Mouse (Mus musculus) liver, adult 2 months (tissue): ENCODE measurements at regions not wholly inside any gene's neighbourhood (a gene's known extent, or its start where the extent isn't known, plus 50 kb on each side); places are given as distances from the start of the nearest gene placed in this dataset.

Experiments used
- DNase-seq: peaks from one replicate; pipeline ENCODE4 v3.0.0-alpha.2; 2011; ENCODE audit warnings: low read depth, low spot score; ENCODE audit errors: extremely low read depth
- H3K27ac ChIP-seq: fragments of 200-500 bp; replicated peaks from 2 replicates; pipeline ENCODE4 v1.5.1; 2012; ENCODE audit warnings: low read depth, mild to moderate bottlenecking, control low read depth, inconsistent platforms, low read length; ENCODE audit not compliant: insufficient read depth
- H3K27me3 ChIP-seq: fragments of 200-500 bp; 2 replicates; pipeline ENCODE4 v1.6.1; 2012; ENCODE audit warnings: mild to moderate bottlenecking, moderate library complexity, low read length, inconsistent platforms; ENCODE audit not compliant: control insufficient read depth, insufficient read depth
- H3K36me3 ChIP-seq: fragments of 200-500 bp; 2 replicates; pipeline ENCODE4 v1.6.1; 2012; ENCODE audit warnings: low read length, inconsistent platforms; ENCODE audit not compliant: control insufficient read depth, insufficient read depth
- H3K4me1 ChIP-seq: fragments of 200-500 bp; 2 replicates; pipeline ENCODE4 v1.6.1; 2011; ENCODE audit warnings: low read length; ENCODE audit not compliant: control insufficient read depth, insufficient read depth
- H3K4me3 ChIP-seq: fragments of 200-500 bp; 2 replicates; pipeline ENCODE4 v1.5.1; 2011; ENCODE audit warnings: low read depth, mild to moderate bottlenecking, control low read depth, low read length, moderate library complexity; ENCODE audit not compliant: insufficient read depth
- H3K79me2 ChIP-seq: fragments of 200-500 bp; 2 replicates; pipeline ENCODE4 v1.6.1; 2012; ENCODE audit warnings: inconsistent platforms, mild to moderate bottlenecking, low read length, moderate library complexity; ENCODE audit not compliant: control insufficient read depth, insufficient read depth
- H3K9ac ChIP-seq: fragments of 200-500 bp; 2 replicates; pipeline ENCODE4 v1.6.1; 2012; ENCODE audit warnings: low read depth, mild to moderate bottlenecking, control low read depth, inconsistent platforms, low read length
- CTCF ChIP-seq: fragments of 200-500 bp; IDR thresholded peaks from 2 replicates; pipeline ENCODE4 v1.5.1; 2011; ENCODE audit warnings: low read depth, low read length, control low read depth
- POLR2A ChIP-seq: fragments of 200-500 bp; IDR thresholded peaks from 2 replicates; pipeline ENCODE4 v1.6.1; 2011; ENCODE audit warnings: low read length, control low read depth; ENCODE audit not compliant: insufficient read depth; ENCODE audit errors: extremely low read depth
- WGBS: fragments of 180-500 bp; shearing (Covaris S2); methylation state at CpG from one replicate; pipeline ENCODE4 v1.1.7; 2018; 5-methylcytosine and 5-hydroxymethylcytosine counted together

DNA sequence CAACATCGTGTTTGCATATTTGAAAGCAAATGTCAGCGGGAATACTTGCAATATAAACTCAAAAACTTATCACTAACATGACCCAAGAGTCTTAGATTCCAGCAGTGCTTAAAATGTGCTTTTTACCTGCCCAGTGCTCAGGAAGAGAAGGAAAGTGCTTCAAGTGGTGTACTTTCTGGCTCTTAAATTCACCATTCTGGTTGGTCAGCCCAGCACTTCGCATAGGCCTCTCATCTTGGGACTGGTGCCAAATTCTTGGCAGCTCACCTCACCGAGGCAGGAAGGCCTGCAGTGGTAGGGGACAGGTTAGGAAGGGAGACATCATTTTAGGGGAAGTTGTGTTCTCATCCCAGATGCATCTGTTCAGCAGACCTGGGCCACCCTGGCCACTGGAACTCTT, 1913.3 kb upstream of the Lrrc6 start:
- Histone ChIP-seq H3K79me2 (no peaks in the 10 kb centered on the region), H3K4me3 (no peak overlapping the region), H3K27me3 (no peaks in the 10 kb centered on the region), H3K27ac (no peak overlapping the region), H3K4me1 (no peaks in the 10 kb centered on the region), H3K36me3 (no peaks in the 10 kb centered on the region), H3K9ac (no peak overlapping the region)
- TF ChIP-seq CTCF (no peak), POLR2A (no peak)
- WGBS, result 53% methylated on average over 4 of the region's 4 CpGs
- DNase-seq, result no peak

DNA sequence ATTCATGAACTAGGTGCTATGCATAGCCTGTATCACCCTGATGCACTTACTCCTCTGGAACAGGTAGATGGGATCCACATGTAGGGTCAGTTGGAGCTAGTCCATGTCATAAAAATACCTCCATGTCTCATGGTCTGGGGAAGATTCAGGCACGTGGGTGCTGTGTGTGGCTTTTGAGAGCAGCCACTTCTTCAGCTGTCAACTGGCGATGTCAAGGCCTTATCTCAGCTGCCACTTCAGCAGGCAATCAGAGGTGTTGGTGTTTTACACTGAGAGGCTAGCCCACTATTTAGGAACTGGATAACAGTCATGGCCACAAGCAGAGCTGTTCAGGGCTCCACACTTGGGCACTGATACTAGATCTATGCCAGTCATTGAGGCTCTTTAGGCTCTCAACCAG, 1912.0 kb upstream of the Lrrc6 start:
- DNase-seq, result no peak
- Histone ChIP-seq H3K4me1 (no peaks in the 10 kb centered on the region), H3K27me3 (no peaks in the 10 kb centered on the region), H3K79me2 (no peaks in the 10 kb centered on the region), H3K27ac (no peak overlapping the region), H3K4me3 (no peak overlapping the region), H3K36me3 (no peaks in the 10 kb centered on the region), H3K9ac (no peak overlapping the region)
- 75% methylated on average over 2 of the region's 2 CpGs for WGBS
- no peak for TF ChIP-seq CTCF
- TF ChIP-seq POLR2A, result no peak

DNA sequence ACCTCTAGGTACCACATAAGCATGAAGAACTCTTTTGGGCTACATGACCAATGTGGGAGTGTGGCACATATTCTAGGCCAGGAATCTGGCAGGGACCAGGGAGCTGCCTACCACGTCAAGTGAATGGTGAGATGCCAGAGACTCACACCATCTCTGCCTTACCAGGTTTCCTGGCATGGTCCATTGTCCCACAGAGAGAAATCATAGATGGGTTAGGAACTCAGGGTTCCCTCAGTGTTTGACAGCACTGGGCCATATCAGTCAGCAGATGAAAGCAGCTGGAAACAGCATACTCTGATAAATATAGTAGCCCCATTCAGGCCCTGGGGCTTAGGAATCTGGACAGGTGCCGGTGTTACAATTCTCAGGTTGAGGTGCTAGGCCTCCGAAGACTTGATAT, 1911.4 kb upstream of the Lrrc6 start:
- 90% methylated on average over 3 of the region's 3 CpGs for WGBS
- H3K9ac ChIP-seq, result no peak overlapping the region
- no peaks in the 10 kb centered on the region for H3K79me2 ChIP-seq
- H3K4me1 ChIP-seq, result no peaks in the 10 kb centered on the region
- TF ChIP-seq CTCF (no peak), POLR2A (no peak)
- H3K27ac ChIP-seq, result no peak overlapping the region
- H3K36me3 ChIP-seq, result no peaks in the 10 kb centered on the region
- H3K4me3 ChIP-seq, result no peak overlapping the region
- no peak for DNase-seq
- H3K27me3 ChIP-seq, result no peaks in the 10 kb centered on the region

DNA sequence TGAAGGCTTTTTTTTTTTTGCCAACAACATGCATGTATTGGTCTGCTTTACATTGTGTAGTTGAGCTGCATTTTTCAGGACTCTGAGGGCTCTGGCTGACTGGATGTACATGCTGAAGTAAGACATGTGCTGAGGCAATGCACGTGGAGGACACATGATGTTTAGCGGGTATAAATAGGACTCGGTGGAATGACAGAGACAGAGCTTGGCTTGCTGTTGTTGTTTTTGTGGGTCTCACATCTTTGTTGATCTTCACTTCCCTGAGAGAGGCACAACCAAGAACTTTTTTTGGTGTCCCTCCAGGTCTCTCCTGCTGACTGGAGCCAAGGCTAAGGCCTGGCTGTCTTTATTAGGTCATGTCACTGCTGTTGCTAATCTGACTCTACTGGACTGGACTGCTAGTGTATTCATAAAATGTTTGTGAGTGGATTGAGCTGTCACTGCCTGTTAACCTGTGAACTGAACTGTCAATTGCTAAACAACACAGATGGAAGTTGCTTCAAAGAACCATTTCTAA, 1902.9 kb upstream of the Lrrc6 start:
- DNase-seq, result peak; percentile 9
- Histone ChIP-seq H3K4me3 (no peak overlapping the region), H3K4me1 (no peaks in the 10 kb centered on the region), H3K27ac (no peak overlapping the region), H3K79me2 (no peaks in the 10 kb centered on the region), H3K27me3 (no peaks in the 10 kb centered on the region), H3K36me3 (no peaks in the 10 kb centered on the region), H3K9ac (no peak overlapping the region)
- TF ChIP-seq POLR2A, result no peak
- no peak for TF ChIP-seq CTCF
- 90% methylated on average over 3 of the region's 3 CpGs for WGBS

- WGBS, result 61% methylated on average over 1 of the region's 1 CpGs
- TF ChIP-seq CTCF, result no peak
- no peak for TF ChIP-seq POLR2A
Observed at GRCm38 (mm10) chr15:68401726-68402125, 1901.0 kb upstream of the Lrrc6 start.

GRCm38 (mm10) chr15:68401006-68401405, 1900.3 kb upstream of the Lrrc6 start:
- H3K4me3 ChIP-seq, result no peak overlapping the region
- no peaks in the 10 kb centered on the region for H3K79me2 ChIP-seq
- H3K27me3 ChIP-seq, result no peaks in the 10 kb centered on the region
- TF ChIP-seq CTCF, result no peak
- TF ChIP-seq POLR2A, result no peak
- DNase-seq, result no peak
- H3K4me1 ChIP-seq, result no peaks in the 10 kb centered on the region
- no peaks in the 10 kb centered on the region for H3K36me3 ChIP-seq
- H3K9ac ChIP-seq, result no peak overlapping the region
- 83% methylated on average over 4 of the region's 4 CpGs for WGBS
- H3K27ac ChIP-seq, result no peak overlapping the region

More at GRCm38 (mm10) chr15:68401726-68402125, 1901.0 kb upstream of the Lrrc6 start:
- Histone ChIP-seq H3K36me3 (no peaks in the 10 kb centered on the region), H3K9ac (no peak overlapping the region), H3K27me3 (no peaks in the 10 kb centered on the region), H3K4me3 (no peak overlapping the region), H3K4me1 (no peaks in the 10 kb centered on the region), H3K27ac (no peak overlapping the region), H3K79me2 (no peaks in the 10 kb centered on the region)
- no peak for DNase-seq
